ENCODE assay signal across 8 mouse cellular contexts in the genomic region with DNA sequence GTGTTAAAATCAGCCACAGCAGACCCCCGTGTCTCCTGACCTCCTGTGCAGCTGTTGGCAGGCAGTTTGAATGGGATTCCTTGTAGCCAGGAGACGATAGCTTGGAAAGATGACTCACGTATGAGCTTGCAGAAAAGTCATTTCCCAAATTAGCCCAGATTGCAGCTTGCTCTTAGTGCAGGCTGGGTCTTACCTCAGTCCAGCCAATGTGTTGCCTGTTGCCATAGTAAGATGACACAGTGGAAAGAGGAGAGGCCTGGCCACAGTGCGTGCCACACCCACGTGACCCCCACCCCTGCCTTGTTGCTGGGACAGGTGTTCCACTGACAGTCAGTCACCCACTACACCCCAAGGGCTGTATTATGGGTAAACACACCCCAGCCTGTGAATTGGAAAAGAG. TPM values are rescaled to one million over a fixed set of nuclear protein-coding genes. Genes with fewer than 3 reads are reported as not detected.
DNase-seq lines count a peak whose midpoint lies in the region; ATAC-seq lines count a peak whose summit lies in the region.

No protein-coding gene starts in this region.

- no peak for ATAC-seq in erythroblast, adult 5-6 weeks (replicated peaks; ENCODE audit: low FRiP score, poor library complexity, severe bottlenecking)

- peak; percentile 80 for DNase-seq in CD4-positive, CD25-positive, alpha-beta regulatory T cell, adult 2 months (ENCODE audit: low read depth, low spot score)
- peak; percentile 80 for DNase-seq in adrenal gland, adult 2 months
- peak; percentile 85 to 88 for DNase-seq in heart, adult 9 months (ENCODE audit: low spot score in 2 of 2)
- DNase-seq in lung, postnatal 25 days (ENCODE audit: low spot score): peak; percentile 75
- peak; percentile 55 to 60 for DNase-seq in thymus, adult 18-20 months
- DNase-seq in cerebellum, postnatal 10 days: no peak
- DNase-seq in kidney, adult 11 months: no peak

RNA-seq across cellular contexts. Expression of a gene that starts 5.2 kb away (rescaled TPM):
- total RNA-seq in adrenal gland, adult 2 months (2021): 10 to 100 TPM; 46.2 to 48.2 TPM
- 44.1 and 50.9 TPM in 2 replicates for polyA plus RNA-seq in adrenal gland, adult 2 months (2012; rRNA removed)
- total RNA-seq in erythroblast, adult 5-6 weeks (2015; ENCODE audit: low replicate concordance): 7.5 and 8.5 TPM in 2 replicates
- total RNA-seq in erythroblast, adult 5-6 weeks (2017; ENCODE audit: low replicate concordance): 7.3 and 13.0 TPM in 2 replicates

Comparison
In these comparisons a context has a peak if more than half of its experiments do, and no peak if none do; other contexts are left out.
1. DNase-seq: peak in CD4-positive, CD25-positive, alpha-beta regulatory T cell, adult 2 months (single experiment), adrenal gland, adult 2 months (single experiment), heart, adult 9 months (2 of 2), lung, postnatal 25 days (single experiment) and thymus, adult 18-20 months (2 of 2); none in cerebellum, postnatal 10 days (0 of 2) and kidney, adult 11 months (single experiment).